19 mouse cellular contexts compared by ENCODE assay signal in genomic region chr3:32611606-32612170, GRCm38 (mm10). TPM values are rescaled to one million over a fixed set of nuclear protein-coding genes. Genes with fewer than 3 reads are reported as not detected.
DNase-seq lines count a peak whose midpoint lies in the region; ATAC-seq and TF ChIP-seq lines count a peak whose summit lies in the region.
"Had no signal": no experiment of that assay in that cellular context is flagged by ENCODE, and none has a peak within 500 bp of the region (broad histone marks: within the 10 kb centered on the region; RNA-seq: fewer than 3 reads in every experiment).

No protein-coding gene starts in this region.

- H3K9me3 ChIP-seq in hindbrain, postnatal 0 days (ENCODE audit: low read length), result no peaks in the 10 kb centered on the region
- H3K9me3 ChIP-seq in hindbrain, embryonic 11.5 days (ENCODE audit: control insufficient read depth, low read length), result no peaks in the 10 kb centered on the region
- no peaks in the 10 kb centered on the region for H3K9me3 ChIP-seq in lung, embryonic 14.5 days (ENCODE audit: low read depth, low read length)
- H3K9me3 ChIP-seq in E14TG2a.4 (ENCODE audit: low read length) (no peaks in the 10 kb centered on the region), MEL (replicated peaks; ENCODE audit: insufficient read depth, low read length) (no peaks in the 10 kb centered on the region)
- H3K9me3 ChIP-seq: embryonic facial prominence, embryonic 13.5 days; forebrain, embryonic 13.5 days; heart, embryonic 10.5 days; limb, embryonic 12.5 days; liver, embryonic 13.5 days had no signal

- H3K27ac ChIP-seq in hindbrain, postnatal 0 days, result no peak overlapping the region
- H3K27ac ChIP-seq in hindbrain, embryonic 11.5 days (ENCODE audit: low read depth, low read length), result no peak overlapping the region
- H3K27ac ChIP-seq in lung, embryonic 14.5 days (ENCODE audit: low read depth), result no peak overlapping the region
- H3K27ac ChIP-seq in MEL (ENCODE audit: control insufficient read depth, low read depth, low read length), result no peak overlapping the region
- H3K27ac ChIP-seq: embryonic facial prominence, embryonic 13.5 days; forebrain, embryonic 13.5 days; heart, embryonic 10.5 days; kidney, postnatal 0 days; limb, embryonic 12.5 days; liver, embryonic 13.5 days had no signal

- no peak for TF ChIP-seq CTCF in hindbrain, postnatal 0 days (IDR thresholded peaks at IDR 0.05; ENCODE audit: low read depth)
- no peak for TF ChIP-seq CTCF in lung, embryonic 14.5 days (IDR thresholded peaks at IDR 0.05; ENCODE audit: low read depth)
- no peak for TF ChIP-seq CTCF in lung, adult 2 months (IDR thresholded peaks at IDR 0.05; ENCODE audit: insufficient read depth, low read length)
- TF ChIP-seq CTCF in E14TG2a.4 (conservative IDR thresholded peaks at IDR 0.05; ENCODE audit: low read length) (no peak), MEL (IDR thresholded peaks at IDR 0.05 in 2 of 3, conservative IDR thresholded peaks at IDR 0.05 in 1 of 3; ENCODE audit: control insufficient read depth in 1 of 3, insufficient read depth in 1 of 3, low read depth in 2 of 3, low read length in 3 of 3, poor library complexity in 1 of 3, severe bottlenecking in 1 of 3) (no peak)

- no peak overlapping the region for H3K4me2 ChIP-seq in hindbrain, postnatal 0 days (ENCODE audit: low read depth, low read length)
- H3K4me2 ChIP-seq in hindbrain, embryonic 11.5 days (replicated peaks; ENCODE audit: low read depth, low read length), result no peak overlapping the region
- H3K4me2 ChIP-seq in lung, embryonic 14.5 days, result no peak overlapping the region
- H3K4me2 ChIP-seq: embryonic facial prominence, embryonic 13.5 days; forebrain, embryonic 13.5 days; limb, embryonic 12.5 days; liver, embryonic 13.5 days; midbrain, embryonic 11.5 days had no signal

- H3K36me3 ChIP-seq in hindbrain, postnatal 0 days (ENCODE audit: insufficient read depth, low read length), result no peaks in the 10 kb centered on the region
- no peaks in the 10 kb centered on the region for H3K36me3 ChIP-seq in hindbrain, embryonic 11.5 days (ENCODE audit: control insufficient read depth, insufficient read depth, low read length)
- no peaks in the 10 kb centered on the region for H3K36me3 ChIP-seq in lung, embryonic 14.5 days (ENCODE audit: insufficient read depth)
- H3K36me3 ChIP-seq in E14TG2a.4 (ENCODE audit: insufficient read depth, low read length), result no peaks in the 10 kb centered on the region
- H3K36me3 ChIP-seq in MEL (ENCODE audit: control insufficient read depth in 1 of 2, insufficient read depth in 2 of 2, low read length in 2 of 2), result peaks cover 0 to 31% of the 10 kb centered on the region in 2 experiments; a peak in 2 of 4 replicates
- H3K36me3 ChIP-seq: liver, embryonic 13.5 days had no signal

- DNase-seq in hindbrain, postnatal 0 days (ENCODE audit: low spot score), result peak; percentile 6
- no peak for DNase-seq in hindbrain, embryonic 11.5 days (ENCODE audit: low spot score)
- peak; percentile 12 for DNase-seq in lung, embryonic 14.5 days
- DNase-seq in lung, adult 2 months, result no peak
- DNase-seq in MEL (ENCODE audit: low read depth, low spot score) (peak; percentile 65), adipocyte (ENCODE audit: low spot score) (no peak)
- DNase-seq: cerebellum, adult 18-20 months; cerebellum, postnatal 25 days; liver, embryonic 13.5 days; thymus, postnatal 4 days had no signal

- peaks cover 15% of the 10 kb centered on the region for H3K79me2 ChIP-seq in MEL (ENCODE audit: control insufficient read depth, insufficient read depth, low read length, poor library complexity)

- H3K27me3 ChIP-seq in hindbrain, postnatal 0 days (ENCODE audit: insufficient read depth, low read length), result no peaks in the 10 kb centered on the region
- H3K27me3 ChIP-seq in hindbrain, embryonic 11.5 days (ENCODE audit: control insufficient read depth, insufficient read depth, low read length), result no peaks in the 10 kb centered on the region
- H3K27me3 ChIP-seq in lung, embryonic 14.5 days (ENCODE audit: insufficient read depth, low read length), result no peaks in the 10 kb centered on the region
- H3K27me3 ChIP-seq in E14TG2a.4 (ENCODE audit: insufficient read depth, low read length) (peaks cover 9% of the 10 kb centered on the region), MEL (ENCODE audit: control insufficient read depth in 1 of 2, insufficient read depth in 2 of 2, low read length in 2 of 2) (no peaks in the 10 kb centered on the region)
- H3K27me3 ChIP-seq: embryonic facial prominence, embryonic 13.5 days; limb, embryonic 12.5 days had no signal

- TF ChIP-seq RAD21 in MEL (IDR thresholded peaks at IDR 0.05; ENCODE audit: low read depth, low read length), result no peak

- TF ChIP-seq POLR2A in lung, adult 2 months (IDR thresholded peaks at IDR 0.05; ENCODE audit: borderline replicate concordance, extremely low read depth, low read depth, low read length), result no peak
- TF ChIP-seq POLR2A in MEL (IDR thresholded peaks at IDR 0.05; ENCODE audit: control insufficient read depth in 1 of 2, insufficient read depth in 1 of 2, low read depth in 1 of 2, low read length in 2 of 2, poor library complexity in 1 of 2), result no peak

- H3K4me3 ChIP-seq in hindbrain, postnatal 0 days (ENCODE audit: low read length), result no peak overlapping the region
- H3K4me3 ChIP-seq in hindbrain, embryonic 11.5 days (ENCODE audit: low read depth, low read length), result no peak overlapping the region
- H3K4me3 ChIP-seq in lung, embryonic 14.5 days (ENCODE audit: low read depth, low read length), result no peak overlapping the region
- H3K4me3 ChIP-seq in lung, adult 2 months (replicated peaks; ENCODE audit: extremely low read depth, low read depth, low read length), result no peak overlapping the region
- H3K4me3 ChIP-seq in E14TG2a.4 (replicated peaks; ENCODE audit: low read length) (peak overlapping the region; percentile 59; the same call in 1 of the 2 replicates), MEL (ENCODE audit: control insufficient read depth in 1 of 2, insufficient read depth in 1 of 2, low read depth in 2 of 2, low read length in 2 of 2) (peak overlapping the region in 1 of 2 experiments; percentile 6; a peak in 1 of 4 replicates)
- H3K4me3 ChIP-seq: embryonic facial prominence, embryonic 13.5 days; erythroblast, embryonic 14.5 days; forebrain, embryonic 13.5 days; heart, embryonic 10.5 days; limb, embryonic 12.5 days; liver, embryonic 13.5 days had no signal

- H3K9ac ChIP-seq in hindbrain, postnatal 0 days (replicated peaks; ENCODE audit: low read length), result no peak overlapping the region
- no peak overlapping the region for H3K9ac ChIP-seq in hindbrain, embryonic 11.5 days (ENCODE audit: low read depth, low read length)
- no peak overlapping the region for H3K9ac ChIP-seq in lung, embryonic 14.5 days
- H3K9ac ChIP-seq in MEL (ENCODE audit: control insufficient read depth, low read depth, low read length, poor library complexity, severe bottlenecking), result no peak overlapping the region
- H3K9ac ChIP-seq: embryonic facial prominence, embryonic 13.5 days; forebrain, embryonic 13.5 days; limb, embryonic 12.5 days; liver, embryonic 13.5 days had no signal

- TF ChIP-seq EP300 in MEL (IDR thresholded peaks at IDR 0.05; ENCODE audit: low read depth in 1 of 2, low read length in 2 of 2), result no peak

- no peak for ATAC-seq in hindbrain, postnatal 0 days
- no peak for ATAC-seq in hindbrain, embryonic 11.5 days (ENCODE audit: low FRiP score)
- no peak for ATAC-seq in lung, embryonic 14.5 days (ENCODE audit: insufficient read depth)
- ATAC-seq: intestine, embryonic 16.5 days had no signal

- WGBS in hindbrain, postnatal 0 days, result 52% methylated on average over 11 of the region's 11 CpGs
- WGBS in hindbrain, embryonic 11.5 days, result 90% methylated on average over 11 of the region's 11 CpGs
- WGBS in lung, embryonic 14.5 days, result 65% methylated on average over 11 of the region's 11 CpGs
- 49% methylated on average over 11 of the region's 11 CpGs for WGBS in lung, adult 2 months

- peaks cover 4% of the 10 kb centered on the region; the same call in 1 of the 2 replicates for H3K4me1 ChIP-seq in hindbrain, postnatal 0 days (ENCODE audit: insufficient read depth, low read length)
- H3K4me1 ChIP-seq in hindbrain, embryonic 11.5 days (replicated peaks; ENCODE audit: control insufficient read depth, insufficient read depth, low read length), result no peaks in the 10 kb centered on the region
- no peaks in the 10 kb centered on the region for H3K4me1 ChIP-seq in lung, embryonic 14.5 days (ENCODE audit: insufficient read depth)
- H3K4me1 ChIP-seq in lung, adult 2 months (ENCODE audit: control insufficient read depth, insufficient read depth, low read length), result peaks cover 9% of the 10 kb centered on the region
- H3K4me1 ChIP-seq in E14TG2a.4 (replicated peaks; ENCODE audit: low read depth, low read length) (peaks cover 42% of the 10 kb centered on the region), MEL (ENCODE audit: control insufficient read depth in 1 of 2, insufficient read depth in 2 of 2, low read length in 2 of 2) (peaks cover 15 to 24% of the 10 kb centered on the region in 2 experiments)
- H3K4me1 ChIP-seq: forebrain, embryonic 13.5 days; heart, embryonic 10.5 days had no signal

TF ChIP-seq in MEL, 35 proteins besides CTCF, POLR2A, EP300 and RAD21:
- TF ChIP-seq POLR2AphosphoS5 (IDR thresholded peaks at IDR 0.05; ENCODE audit: borderline replicate concordance, low read depth, low read length) (no peak), BHLHE40 (IDR thresholded peaks at IDR 0.05; ENCODE audit: borderline replicate concordance, low read depth, low read length) (no peak), ZNF384 (IDR thresholded peaks at IDR 0.05; ENCODE audit: low read depth, low read length) (peak; percentile 92), MXI1 (IDR thresholded peaks at IDR 0.05; ENCODE audit: low read depth, low read length) (0 out of 2 replicates have a peak, but pooled peaks have one; percentile 25)

RNA-seq across cellular contexts. Expression of gene Gnb4, which starts 4.7 kb away (rescaled TPM):
- 124 and 138 TPM in 2 replicates for total RNA-seq in hindbrain, postnatal 0 days (2014; rRNA removed)
- polyA plus RNA-seq in hindbrain, postnatal 0 days (2015; fragmentation: Nextera tagmentation; extraction: Ambion mirVana), result 123 and 124 TPM in 2 replicates
- polyA plus RNA-seq in hindbrain, embryonic 11.5 days (2014; fragmentation: Nextera tagmentation; extraction: Ambion mirVana), result 49.9 and 56.2 TPM in 2 replicates
- 71.0 and 71.4 TPM in 2 replicates for polyA plus RNA-seq in lung, embryonic 14.5 days (2014; fragmentation: Nextera tagmentation; extraction: Ambion mirVana)
- 34.9 and 52.8 TPM in 2 replicates for polyA plus RNA-seq in lung, adult 2 months (2012; rRNA removed)
- total RNA-seq in MEL (2012; rRNA removed), result 61.2 and 62.4 TPM in 2 replicates
- 10 to 100 TPM in 1 of 2 experiments, not detected in 1; 49.5 TPM for polyA plus RNA-seq in MEL (2012; ENCODE audit: insufficient read depth in 1 of 2, insufficient read length in 2 of 2, low read depth in 1 of 2, low replicate concordance in 2 of 2, missing spikeins in 1 of 2)

Comparison
In these comparisons a context has a peak if more than half of its experiments do, and no peak if none do; other contexts are left out.
1. DNase-seq: peak in hindbrain, postnatal 0 days (single experiment), lung, embryonic 14.5 days (single experiment) and MEL (single experiment); none in hindbrain, embryonic 11.5 days (single experiment), lung, adult 2 months (single experiment) and adipocyte (single experiment).